In the genomic region with DNA sequence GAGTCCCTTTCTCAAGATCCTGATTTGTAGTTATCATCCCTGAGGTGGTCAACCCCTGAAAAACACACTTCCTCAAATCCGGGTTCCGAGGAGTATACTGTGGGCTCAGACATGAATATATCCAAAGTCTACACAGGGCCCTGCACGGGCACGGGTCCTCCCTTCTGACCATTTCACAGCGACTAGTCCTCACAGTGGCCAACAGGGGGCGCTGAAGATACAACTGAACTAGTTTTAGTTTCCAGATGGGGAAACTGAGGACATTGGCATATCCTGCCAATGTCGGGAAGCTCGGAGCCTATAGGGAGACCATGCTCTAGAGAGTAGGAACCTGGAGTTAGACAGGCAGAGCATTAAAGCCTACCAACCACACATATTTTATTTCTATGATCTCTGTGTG, we compare ENCODE assay signal across 13 mouse cellular contexts.
DNase-seq lines count a peak whose midpoint lies in the region; ATAC-seq and TF ChIP-seq lines count a peak whose summit lies in the region.
"Had no signal": no experiment of that assay in that cellular context is flagged by ENCODE, and none has a peak within 500 bp of the region (broad histone marks: within the 10 kb centered on the region; RNA-seq: fewer than 3 reads in every experiment).

No protein-coding gene starts in this region.

- H3K27ac ChIP-seq in left cerebral cortex, adult 2 months = no peak overlapping the region
- no peak overlapping the region for H3K27ac ChIP-seq in thymus, adult 2 months (ENCODE audit: control insufficient read depth, insufficient read depth, low read length)
- H3K27ac ChIP-seq: hindbrain, embryonic 15.5 days; liver, embryonic 13.5 days had no signal

- no peak overlapping the region for H3K4me3 ChIP-seq in left cerebral cortex, adult 2 months
- H3K4me3 ChIP-seq in thymus, adult 2 months (ENCODE audit: control insufficient read depth, insufficient read depth, low read length) = no peak overlapping the region
- H3K4me3 ChIP-seq: hindbrain, embryonic 15.5 days; liver, embryonic 13.5 days; megakaryocyte, embryonic 14.5 days had no signal

- H3K27me3 ChIP-seq in thymus, adult 2 months (ENCODE audit: control insufficient read depth, insufficient read depth, low read length) = no peaks in the 10 kb centered on the region
- H3K27me3 ChIP-seq in splenic B cell, adult 2 months (ENCODE audit: control insufficient read depth, insufficient read depth, low read length, poor library complexity, severe bottlenecking) = no peaks in the 10 kb centered on the region; the same call in 1 of the 2 replicates
- H3K27me3 ChIP-seq: hindbrain, embryonic 15.5 days; liver, embryonic 13.5 days; megakaryocyte, embryonic 14.5 days had no signal

- no peaks in the 10 kb centered on the region for H3K4me1 ChIP-seq in thymus, adult 2 months (replicated peaks; ENCODE audit: control insufficient read depth, insufficient read depth, low read length)
- H3K4me1 ChIP-seq: liver, embryonic 13.5 days; megakaryocyte, embryonic 14.5 days had no signal

- 63% methylated on average over 8 of the region's 8 CpGs for WGBS in thymus, adult 2 months

- no peak for ATAC-seq in erythroblast, adult 5-6 weeks (replicated peaks; ENCODE audit: low FRiP score, poor library complexity, severe bottlenecking)

- peak; percentile 27 for DNase-seq in embryo, embryonic 11 days
- DNase-seq in embryo, embryonic 10 days (ENCODE audit: low spot score) = no peak
- no peak for DNase-seq in left cerebral cortex, adult 2 months (ENCODE audit: extremely low spot score in 1 of 2, low spot score in 2 of 2)
- no peak for DNase-seq in left cerebral cortex, adult 18-20 months (ENCODE audit: low spot score in 2 of 2)
- peak; percentile 6 for DNase-seq in thymus, adult 2 months
- no peak for DNase-seq in thymus, adult 18-20 months
- DNase-seq in splenic B cell, adult 2 months (ENCODE audit: low read depth, low spot score) = peak; percentile 1
- DNase-seq: kidney, postnatal 10 days; layer of hippocampus, postnatal 36 days; liver, embryonic 13.5 days had no signal

- no peak for TF ChIP-seq POLR2A in thymus, adult 2 months (IDR thresholded peaks at IDR 0.05; ENCODE audit: control insufficient read depth, extremely low read depth, insufficient read depth, low read length, poor library complexity)

- intact Hi-C loops in left cerebral cortex, adult 2 months (cut with DNase I) = loop anchor here (5.0 kb wide), 1 partner anchor 526 kb away; no protein-coding TSS in a partner anchor

- peak; percentile 55 for TF ChIP-seq CTCF in left cerebral cortex, adult 2 months (IDR thresholded peaks at IDR 0.05)
- TF ChIP-seq CTCF in thymus, adult 2 months (IDR thresholded peaks at IDR 0.05; ENCODE audit: borderline replicate concordance, control insufficient read depth, extremely low read depth, insufficient read depth, low read length, poor library complexity) = no peak

- H3K36me3 ChIP-seq in thymus, adult 2 months (ENCODE audit: control insufficient read depth, insufficient read depth, low read length) = no peaks in the 10 kb centered on the region
- no peaks in the 10 kb centered on the region for H3K36me3 ChIP-seq in splenic B cell, adult 2 months (ENCODE audit: control insufficient read depth, insufficient read depth, low read length, poor library complexity, severe bottlenecking)
- H3K36me3 ChIP-seq: hindbrain, embryonic 15.5 days; liver, embryonic 13.5 days had no signal

Comparison
In these comparisons a context has a peak if more than half of its experiments do, and no peak if none do; other contexts are left out.
1. DNase-seq: peak in embryo, embryonic 11 days (single experiment), thymus, adult 2 months (single experiment) and splenic B cell, adult 2 months (single experiment); none in embryo, embryonic 10 days (single experiment), left cerebral cortex, adult 2 months (0 of 2), left cerebral cortex, adult 18-20 months (0 of 2) and thymus, adult 18-20 months (0 of 2).